Mouse (Mus musculus) cerebellum, adult 2 months (tissue): ENCODE results near the gene Tspan5.

Experiments used
- CTCF ChIP-seq: fragments of 200-500 bp; IDR thresholded peaks from 2 replicates; pipeline ENCODE4 v1.5.1; 2011; ENCODE audit warnings: low read depth, mild to moderate bottlenecking, control low read depth, low read length, moderate library complexity, borderline replicate concordance; ENCODE audit not compliant: insufficient read depth
- POLR2A ChIP-seq: fragments of 200-500 bp; IDR thresholded peaks from 2 replicates; pipeline ENCODE4 v1.6.1; 2011; ENCODE audit warnings: low read length, control low read depth, borderline replicate concordance; ENCODE audit not compliant: insufficient read depth

DNA sequence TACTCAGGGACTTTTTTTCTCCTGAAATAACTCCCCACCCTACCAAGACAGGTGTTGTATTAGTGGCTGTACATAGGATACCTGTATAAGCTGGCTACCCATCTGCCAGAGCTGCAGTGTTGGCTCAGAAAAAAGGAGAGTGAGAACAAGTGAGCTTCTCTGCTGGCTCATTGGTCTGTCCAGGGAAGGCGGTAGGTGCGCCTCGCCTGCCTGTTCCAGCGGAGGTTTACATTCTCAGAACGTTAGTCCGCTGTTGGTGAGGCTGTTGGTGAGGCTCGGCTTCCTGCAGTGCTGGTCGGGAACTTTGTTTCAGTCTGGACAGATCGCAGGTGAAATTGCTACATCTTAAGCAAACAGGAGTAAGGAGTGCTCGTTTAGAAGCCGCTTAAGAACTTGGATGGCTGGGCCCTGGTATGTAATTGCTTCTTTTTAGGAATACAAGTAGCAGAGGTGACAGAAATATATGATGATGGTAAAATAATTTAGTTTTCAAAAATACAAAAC lies 118.3 kb downstream of the Tspan5 start:
- TF ChIP-seq CTCF (no peak), POLR2A (no peak)
